In the genomic region with DNA sequence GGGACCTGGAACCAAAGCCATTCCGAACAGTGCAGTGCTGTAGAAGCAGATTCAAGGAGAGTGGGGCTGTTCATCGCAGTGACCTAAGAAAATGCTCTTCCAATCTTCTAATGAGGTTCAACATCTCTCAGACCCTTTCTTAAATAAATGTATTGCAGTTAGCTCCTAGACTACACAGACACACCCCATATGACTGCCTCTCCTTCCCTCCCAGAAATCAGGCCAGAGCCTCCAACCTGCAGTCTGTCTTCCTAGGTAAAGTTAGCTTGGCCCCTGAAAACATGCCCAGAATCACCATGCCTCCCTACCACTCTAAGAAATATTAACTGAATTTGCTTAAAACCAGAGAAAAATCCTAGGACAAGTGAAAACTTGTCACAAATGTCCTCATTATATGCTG, we compare ENCODE assay signal across 16 mouse cellular contexts. TPM values are rescaled to one million over a fixed set of nuclear protein-coding genes. Genes with fewer than 3 reads are reported as not detected.
DNase-seq lines count a peak whose midpoint lies in the region; ATAC-seq and TF ChIP-seq lines count a peak whose summit lies in the region.
"Had no signal": no experiment of that assay in that cellular context is flagged by ENCODE, and none has a peak within 500 bp of the region (broad histone marks: within the 10 kb centered on the region; RNA-seq: fewer than 3 reads in every experiment).

No protein-coding gene starts in this region.

- peak overlapping the region; percentile 22 for H3K4me3 ChIP-seq in hindbrain, embryonic 10.5 days
- H3K4me3 ChIP-seq in hindbrain, postnatal 0 days (ENCODE audit: low read length), result no peak overlapping the region
- H3K4me3 ChIP-seq in neural tube, embryonic 13.5 days, result no peak overlapping the region
- no peak overlapping the region for H3K4me3 ChIP-seq in embryonic facial prominence, embryonic 11.5 days (ENCODE audit: low read depth, low read length)
- peak overlapping the region; percentile 1; the same call in 1 of the 2 replicates for H3K4me3 ChIP-seq in liver, embryonic 16.5 days (ENCODE audit: low read depth, low read length)
- H3K4me3 ChIP-seq: midbrain, embryonic 15.5 days had no signal

- ATAC-seq in hindbrain, postnatal 0 days, result no peak
- ATAC-seq in neural tube, embryonic 13.5 days (ENCODE audit: low read depth), result no peak
- ATAC-seq in embryonic facial prominence, embryonic 11.5 days (replicated peaks; ENCODE audit: insufficient number of reproducible peaks, low FRiP score, low TSS enrichment, low read depth), result no peak
- ATAC-seq in liver, embryonic 16.5 days (ENCODE audit: low read depth), result no peak

- intact Hi-C loops in left cerebral cortex, postnatal 36 days (cut with DNase I), result no loop called here

- H3K4me1 ChIP-seq in hindbrain, embryonic 10.5 days (replicated peaks), result peaks cover 20% of the 10 kb centered on the region
- H3K4me1 ChIP-seq in hindbrain, postnatal 0 days (ENCODE audit: insufficient read depth, low read length), result no peaks in the 10 kb centered on the region
- peaks cover 10% of the 10 kb centered on the region; the same call in 1 of the 2 replicates for H3K4me1 ChIP-seq in neural tube, embryonic 13.5 days (replicated peaks)
- peaks cover 2% of the 10 kb centered on the region; the same call in 1 of the 2 replicates for H3K4me1 ChIP-seq in embryonic facial prominence, embryonic 11.5 days (ENCODE audit: control insufficient read depth, insufficient read depth, low read length)
- peaks cover 17% of the 10 kb centered on the region for H3K4me1 ChIP-seq in liver, embryonic 16.5 days (ENCODE audit: control insufficient read depth, low read depth, low read length)

- H3K27me3 ChIP-seq in hindbrain, embryonic 10.5 days (ENCODE audit: insufficient read depth, poor library complexity, severe bottlenecking), result peaks cover 32% of the 10 kb centered on the region
- no peaks in the 10 kb centered on the region for H3K27me3 ChIP-seq in hindbrain, postnatal 0 days (ENCODE audit: insufficient read depth, low read length)
- peaks cover 26% of the 10 kb centered on the region for H3K27me3 ChIP-seq in neural tube, embryonic 13.5 days
- no peaks in the 10 kb centered on the region for H3K27me3 ChIP-seq in embryonic facial prominence, embryonic 11.5 days (ENCODE audit: control insufficient read depth, insufficient read depth, low read length)
- H3K27me3 ChIP-seq in liver, embryonic 16.5 days (ENCODE audit: control insufficient read depth, insufficient read depth, low read depth, low read length), result no peaks in the 10 kb centered on the region

- no peak overlapping the region for H3K4me2 ChIP-seq in hindbrain, postnatal 0 days (ENCODE audit: low read depth, low read length)
- H3K4me2 ChIP-seq in neural tube, embryonic 13.5 days, result 0 out of 2 replicates have a peak overlapping the region, but pooled peaks have one; percentile 11
- no peak overlapping the region for H3K4me2 ChIP-seq in embryonic facial prominence, embryonic 11.5 days (ENCODE audit: low read depth, low read length)
- 0 out of 2 replicates have a peak overlapping the region, but pooled peaks have one; percentile 14 for H3K4me2 ChIP-seq in liver, embryonic 16.5 days (ENCODE audit: low read depth, low read length)
- H3K4me2 ChIP-seq: midbrain, embryonic 15.5 days had no signal

- H3K27ac ChIP-seq in hindbrain, embryonic 10.5 days, result no peak overlapping the region
- H3K27ac ChIP-seq in hindbrain, postnatal 0 days, result no peak overlapping the region
- H3K27ac ChIP-seq in neural tube, embryonic 13.5 days (replicated peaks), result no peak overlapping the region
- no peak overlapping the region for H3K27ac ChIP-seq in embryonic facial prominence, embryonic 11.5 days (replicated peaks; ENCODE audit: low read depth, low read length)
- H3K27ac ChIP-seq in liver, embryonic 16.5 days (ENCODE audit: low read length), result no peak overlapping the region
- H3K27ac ChIP-seq: midbrain, embryonic 15.5 days had no signal

- no peak for DNase-seq in hindbrain, embryonic 10.5 days (ENCODE audit: low spot score)
- no peak for DNase-seq in hindbrain, postnatal 0 days (ENCODE audit: low spot score)
- DNase-seq in neural tube, embryonic 10.5 days (ENCODE audit: extremely low spot score, low spot score), result no peak
- DNase-seq in embryonic facial prominence, embryonic 11.5 days (ENCODE audit: low spot score), result no peak
- no peak for DNase-seq in left cerebral cortex, postnatal 36 days (ENCODE audit: low spot score in 2 of 2)
- DNase-seq in thymus, postnatal 10 days (ENCODE audit: low spot score in 2 of 2), result no peak
- DNase-seq: cerebellum, adult 9-10 months; forebrain, postnatal 0 days; gastrocnemius, postnatal 36 days; kidney, adult 8-10 months had no signal

- no peaks in the 10 kb centered on the region for H3K9me3 ChIP-seq in hindbrain, embryonic 10.5 days
- no peaks in the 10 kb centered on the region for H3K9me3 ChIP-seq in hindbrain, postnatal 0 days (ENCODE audit: low read length)
- no peaks in the 10 kb centered on the region for H3K9me3 ChIP-seq in neural tube, embryonic 13.5 days
- no peaks in the 10 kb centered on the region for H3K9me3 ChIP-seq in embryonic facial prominence, embryonic 11.5 days (replicated peaks; ENCODE audit: control insufficient read depth, low read length)
- no peaks in the 10 kb centered on the region for H3K9me3 ChIP-seq in liver, embryonic 16.5 days (replicated peaks; ENCODE audit: control insufficient read depth, low read length)
- H3K9me3 ChIP-seq: midbrain, embryonic 15.5 days had no signal

- TF ChIP-seq CTCF in hindbrain, postnatal 0 days (IDR thresholded peaks at IDR 0.05; ENCODE audit: low read depth), result no peak

- no peaks in the 10 kb centered on the region for H3K36me3 ChIP-seq in hindbrain, embryonic 10.5 days
- H3K36me3 ChIP-seq in hindbrain, postnatal 0 days (ENCODE audit: insufficient read depth, low read length), result no peaks in the 10 kb centered on the region
- no peaks in the 10 kb centered on the region for H3K36me3 ChIP-seq in neural tube, embryonic 13.5 days
- H3K36me3 ChIP-seq in embryonic facial prominence, embryonic 11.5 days (replicated peaks; ENCODE audit: control insufficient read depth, insufficient read depth, low read depth, low read length), result no peaks in the 10 kb centered on the region
- no peaks in the 10 kb centered on the region for H3K36me3 ChIP-seq in liver, embryonic 16.5 days (ENCODE audit: control insufficient read depth, insufficient read depth)
- H3K36me3 ChIP-seq: midbrain, embryonic 15.5 days had no signal

- WGBS in hindbrain, embryonic 10.5 days, result 85% methylated on average over 2 of the region's 2 CpGs
- 81% methylated on average over 2 of the region's 2 CpGs for WGBS in hindbrain, postnatal 0 days
- 85% methylated on average over 2 of the region's 2 CpGs for WGBS in neural tube, embryonic 13.5 days
- WGBS in embryonic facial prominence, embryonic 11.5 days, result 77% methylated on average over 2 of the region's 2 CpGs
- 77% methylated on average over 2 of the region's 2 CpGs for WGBS in liver, embryonic 16.5 days (ENCODE audit: insufficient replicate concordance)

- H3K9ac ChIP-seq in hindbrain, postnatal 0 days (replicated peaks; ENCODE audit: low read length), result no peak overlapping the region
- H3K9ac ChIP-seq in neural tube, embryonic 13.5 days, result no peak overlapping the region
- H3K9ac ChIP-seq in embryonic facial prominence, embryonic 11.5 days (replicated peaks; ENCODE audit: low read length), result peak overlapping the region; percentile 22
- H3K9ac ChIP-seq in liver, embryonic 16.5 days (ENCODE audit: low read depth, low read length), result no peak overlapping the region
- H3K9ac ChIP-seq: forebrain, postnatal 0 days; midbrain, embryonic 15.5 days had no signal

RNA-seq across cellular contexts. Expression of a gene that starts 33.3 kb away (rescaled TPM):
- 0.25 TPM in 1 of 2 replicates, not detected in the other for polyA plus RNA-seq in hindbrain, embryonic 10.5 days (2016; fragmentation: Nextera tagmentation; extraction: Ambion mirVana)
- not detected in 2 replicates for total RNA-seq in hindbrain, postnatal 0 days (2014; rRNA removed)
- polyA plus RNA-seq in hindbrain, postnatal 0 days (2015; fragmentation: Nextera tagmentation; extraction: Ambion mirVana), result not detected in 2 replicates
- polyA plus RNA-seq in neural tube, embryonic 13.5 days (2015; fragmentation: Nextera tagmentation; extraction: Ambion mirVana), result not detected in 2 replicates
- not detected in 2 replicates for polyA plus RNA-seq in embryonic facial prominence, embryonic 11.5 days (2014; fragmentation: Nextera tagmentation; extraction: Ambion mirVana)
- polyA plus RNA-seq in liver, embryonic 16.5 days (2015; fragmentation: Nextera tagmentation; extraction: Ambion mirVana), result not detected in 2 replicates
- not detected for total RNA-seq in left cerebral cortex, postnatal 36 days (2021)
- total RNA-seq: forebrain, postnatal 0 days; gastrocnemius, postnatal 36 days; layer of hippocampus, postnatal 14 days; liver, adult 2 months had no signal
- polyA plus RNA-seq: brain, embryonic 14.5 days; forebrain, postnatal 0 days; liver, adult 2 months; midbrain, embryonic 15.5 days had no signal

RNA-seq across cellular contexts. Expression of a gene that starts 39.6 kb away (rescaled TPM):
- polyA plus RNA-seq in hindbrain, embryonic 10.5 days (2016; fragmentation: Nextera tagmentation; extraction: Ambion mirVana), result 0.89 and 2.2 TPM in 2 replicates
- 0.78 and 1.9 TPM in 2 replicates for total RNA-seq in hindbrain, postnatal 0 days (2014; rRNA removed)
- 2.1 and 2.5 TPM in 2 replicates for polyA plus RNA-seq in hindbrain, postnatal 0 days (2015; fragmentation: Nextera tagmentation; extraction: Ambion mirVana)
- 1.0 and 1.4 TPM in 2 replicates for polyA plus RNA-seq in neural tube, embryonic 13.5 days (2015; fragmentation: Nextera tagmentation; extraction: Ambion mirVana)
- 1.2 and 1.5 TPM in 2 replicates for polyA plus RNA-seq in embryonic facial prominence, embryonic 11.5 days (2014; fragmentation: Nextera tagmentation; extraction: Ambion mirVana)
- 9.2 and 12.0 TPM in 2 replicates for polyA plus RNA-seq in liver, embryonic 16.5 days (2015; fragmentation: Nextera tagmentation; extraction: Ambion mirVana)
- 1 to 10 TPM in 1 of 2 experiments, under 1 TPM in 1; 0.77 to 2.1 TPM for total RNA-seq in left cerebral cortex, postnatal 36 days (2021)

Comparison
In these comparisons a context has a peak if more than half of its experiments do, and no peak if none do; other contexts are left out.
1. H3K4me3 ChIP-seq: peak in hindbrain, embryonic 10.5 days (single experiment) and liver, embryonic 16.5 days (single experiment); none in hindbrain, postnatal 0 days (single experiment), neural tube, embryonic 13.5 days (single experiment) and embryonic facial prominence, embryonic 11.5 days (single experiment).
2. H3K4me2 ChIP-seq: peak in neural tube, embryonic 13.5 days (single experiment) and liver, embryonic 16.5 days (single experiment); none in hindbrain, postnatal 0 days (single experiment) and embryonic facial prominence, embryonic 11.5 days (single experiment).